Mouse (Mus musculus) spleen, adult 2 months (tissue): ENCODE measurements around the gene Smagp. TPM values are rescaled to one million over a fixed set of nuclear protein-coding genes. Genes with fewer than 3 reads are reported as not detected.

ENCODE experiments used
- DNase-seq, 2 experiments: peaks; one replicate each; pipeline versions ENCODE4 v3.0.0 to v3.0.0-alpha.2; 2012 to 2021; ENCODE audit warnings: low spot score in 2 of 2, low read depth in 1 of 2
- H3K27ac ChIP-seq: fragments of 200-500 bp; 2 replicates; pipeline ENCODE4 v1.5.1; 2012; ENCODE audit warnings: low read length, inconsistent platforms; ENCODE audit not compliant: insufficient read depth
- H3K27me3 ChIP-seq: fragments of 200-500 bp; 2 replicates; pipeline ENCODE4 v1.6.1; 2012; ENCODE audit warnings: mild to moderate bottlenecking, moderate library complexity, low read length, inconsistent platforms; ENCODE audit not compliant: control insufficient read depth, insufficient read depth
- H3K36me3 ChIP-seq: fragments of 200-500 bp; 2 replicates; pipeline ENCODE4 v1.6.1; 2012; ENCODE audit warnings: mild to moderate bottlenecking, low read length, inconsistent platforms; ENCODE audit not compliant: control insufficient read depth, insufficient read depth
- H3K4me1 ChIP-seq: fragments of 200-500 bp; 2 replicates; pipeline ENCODE4 v1.6.1; 2011; ENCODE audit warnings: inconsistent platforms; ENCODE audit not compliant: control insufficient read depth, insufficient read depth, insufficient read length
- H3K4me3 ChIP-seq: fragments of 200-500 bp; 2 replicates; pipeline ENCODE4 v1.5.1; 2011; ENCODE audit warnings: mild to moderate bottlenecking, inconsistent platforms; ENCODE audit not compliant: insufficient read depth, insufficient read length; ENCODE audit errors: extremely low read depth
- CTCF ChIP-seq: fragments of 200-500 bp; IDR thresholded peaks from 2 replicates; pipeline ENCODE4 v1.5.1; 2011; ENCODE audit warnings: mild to moderate bottlenecking, inconsistent platforms; ENCODE audit not compliant: insufficient read depth, insufficient read length, insufficient replicate concordance; ENCODE audit errors: extremely low read depth
- POLR2A ChIP-seq: fragments of 200-500 bp; IDR thresholded peaks from 2 replicates; pipeline ENCODE4 v1.6.1; 2011; ENCODE audit warnings: low read depth, low read length, inconsistent platforms
- WGBS: fragments of 180-500 bp; shearing (Covaris S2); methylation state at CpG from one replicate; pipeline ENCODE4 v1.1.7; 2018; 5-methylcytosine and 5-hydroxymethylcytosine counted together
- polyA plus RNA-seq: library from polyadenylated mRNA; depleted of rRNA; stranded (reverse); fragments of >200 nt; gene quantifications from 2 replicates; pipeline ENCODE4 v1.2.3, GENCODE M21; 2012

Gene Smagp
- polyA plus RNA-seq, 1 experiment, result 29.2 TPM

GRCm38 (mm10) chr15:100598883-100599275, 37.9 kb downstream of the Smagp start:
- H3K27ac ChIP-seq, result peak overlapping the region; percentile 71
- WGBS, result 3% methylated on average over 12 of the region's 12 CpGs

GRCm38 (mm10) chr15:100598287-100598882, 38.4 kb downstream of the Smagp start:
- Histone ChIP-seq H3K36me3 (no peaks in the 10 kb centered on the region), H3K4me1 (peaks cover 7% of the 10 kb centered on the region), H3K27me3 (no peaks in the 10 kb centered on the region), H3K27ac (peak overlapping the region; percentile 71), H3K4me3 (peak overlapping the region; percentile 78)
- WGBS, result 18% methylated on average over 9 of the region's 9 CpGs
- DNase-seq, result no peak
- TF ChIP-seq CTCF (no peak), POLR2A (no peak)

More at GRCm38 (mm10) chr15:100598883-100599275, 37.9 kb downstream of the Smagp start:
- peak in 1 of 2 experiments; percentile 19 for DNase-seq
- TF ChIP-seq POLR2A, result no peak
- no peak for TF ChIP-seq CTCF
- Histone ChIP-seq H3K4me3 (peak overlapping the region; percentile 78), H3K36me3 (no peaks in the 10 kb centered on the region), H3K27me3 (no peaks in the 10 kb centered on the region), H3K4me1 (peaks cover 7% of the 10 kb centered on the region)

- Histone ChIP-seq H3K36me3 (no peaks in the 10 kb centered on the region), H3K27me3 (no peaks in the 10 kb centered on the region), H3K4me1 (no peaks in the 10 kb centered on the region), H3K27ac (no peak overlapping the region), H3K4me3 (no peak overlapping the region)
- DNase-seq, result no peak
- TF ChIP-seq POLR2A (no peak), CTCF (no peak)
- 82% methylated on average over 6 of the region's 6 CpGs for WGBS
Observed at GRCm38 (mm10) chr15:100592817-100593216, 43.9 kb downstream of the Smagp start.

- TF ChIP-seq POLR2A (no peak), CTCF (no peak)
- Histone ChIP-seq H3K36me3 (peaks cover 15% of the 10 kb centered on the region), H3K4me3 (no peak overlapping the region), H3K27ac (no peak overlapping the region), H3K4me1 (no peaks in the 10 kb centered on the region), H3K27me3 (no peaks in the 10 kb centered on the region)
- 51% methylated on average over 8 of the region's 8 CpGs for WGBS
- no peak for DNase-seq
Observed at GRCm38 (mm10) chr15:100590436-100590835, 46.3 kb downstream of the Smagp start.

GRCm38 (mm10) chr15:100588297-100588696, 48.4 kb downstream of the Smagp start:
- no peak overlapping the region for H3K27ac ChIP-seq
- DNase-seq, result no peak
- no peak overlapping the region for H3K4me3 ChIP-seq
- H3K36me3 ChIP-seq, result peaks cover 15% of the 10 kb centered on the region
- 28% methylated on average over 6 of the region's 6 CpGs for WGBS
- TF ChIP-seq POLR2A (no peak), CTCF (no peak)
- H3K27me3 ChIP-seq, result no peaks in the 10 kb centered on the region
- no peaks in the 10 kb centered on the region for H3K4me1 ChIP-seq

- TF ChIP-seq CTCF, result no peak
- no peak for TF ChIP-seq POLR2A
- peaks cover 15% of the 10 kb centered on the region for H3K36me3 ChIP-seq
- H3K27me3 ChIP-seq, result no peaks in the 10 kb centered on the region
- DNase-seq, result no peak
- no peak overlapping the region for H3K4me3 ChIP-seq
- WGBS, result 93% methylated on average over 4 of the region's 4 CpGs
- H3K4me1 ChIP-seq, result no peaks in the 10 kb centered on the region
- H3K27ac ChIP-seq, result no peak overlapping the region
Observed at GRCm38 (mm10) chr15:100587166-100587565, 49.6 kb downstream of the Smagp start.

GRCm38 (mm10) chr15:100585931-100586330, 50.8 kb downstream of the Smagp start:
- 92% methylated on average over 16 of the region's 16 CpGs for whole genome bisulfite sequencing
- no peaks in the 10 kb centered on the region for H3K27me3 ChIP-seq
- H3K27ac ChIP-seq, result no peak overlapping the region
- no peaks in the 10 kb centered on the region for H3K4me1 ChIP-seq
- DNase-seq, result no peak
- no peak overlapping the region for H3K4me3 ChIP-seq
- no peak for TF ChIP-seq CTCF
- TF ChIP-seq POLR2A, result no peak
- peaks cover 15% of the 10 kb centered on the region for H3K36me3 ChIP-seq
